Mouse (Mus musculus): ENCODE results near the gene Tdgf1. TPM values are rescaled to one million over a fixed set of nuclear protein-coding genes. Genes with fewer than 3 reads are reported as not detected.

Gene Tdgf1
- polyA plus RNA-seq (2015; fragmentation: Nextera tagmentation; extraction: Ambion mirVana) = not detected in 2 replicates

DNA sequence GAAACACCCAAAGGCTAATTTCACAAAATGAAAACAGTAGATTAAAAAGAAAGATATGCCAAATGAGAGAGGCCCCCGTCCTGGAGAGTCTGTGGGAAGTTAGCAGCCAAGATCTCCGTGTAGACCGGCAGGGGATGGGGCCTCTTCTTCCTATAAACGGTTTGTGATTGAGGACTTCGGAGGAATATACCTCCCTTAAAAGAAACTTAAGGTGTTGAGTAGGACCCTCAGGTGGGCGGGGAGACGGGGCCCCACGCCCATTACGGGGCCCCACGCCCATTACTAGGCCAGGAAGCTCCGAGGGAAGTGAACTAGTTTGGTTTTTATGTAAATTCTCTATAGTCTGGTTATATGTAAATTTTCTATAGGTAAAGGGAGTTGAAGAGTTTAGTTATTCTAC lies at the start of gene Tdgf1:
Gene Tdgf1, minus strand, starts transcription at position 233 of the 400 bp plus-strand sequence.
- H3K4me3 ChIP-seq (replicated peaks) = no peak within 1 kb of the TSS
- no peak within 1 kb of the TSS for H3K4me2 ChIP-seq

DNA sequence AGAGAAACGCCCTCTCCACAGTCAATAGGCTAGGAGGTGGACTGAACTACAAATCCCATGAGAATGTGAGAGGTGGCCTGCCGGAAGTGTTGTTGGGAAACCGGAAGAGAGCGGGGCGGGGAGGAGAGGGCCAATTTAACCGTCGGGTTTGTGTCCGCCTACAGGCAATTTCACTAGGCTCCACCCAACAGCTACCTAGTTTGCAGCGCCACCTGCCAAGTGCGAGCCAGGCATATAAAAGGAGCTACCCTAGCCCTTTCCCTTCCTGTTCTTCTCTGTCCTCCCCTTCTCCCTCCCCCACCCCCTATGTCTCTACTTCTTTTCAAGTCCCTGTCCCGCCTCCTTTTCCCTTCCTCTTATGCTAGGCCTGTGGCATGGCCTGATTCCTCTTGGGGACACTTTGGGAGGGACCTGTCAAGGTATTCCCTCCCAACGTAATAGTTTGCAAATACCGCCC lies 48.8 kb upstream of the Tdgf1 start:
- Histone ChIP-seq H3K27me3 (replicated peaks) (no peaks in the 10 kb centered on the region), H3K27ac (peak overlapping the region; percentile 63), H3K9me3 (no peaks in the 10 kb centered on the region), H3K4me1 (0 out of 2 replicates have a peak, but pooled peaks cover 6% of the 10 kb centered on the region), H3K4me3 (replicated peaks) (peak overlapping the region; percentile 47), H3K9ac (no peak overlapping the region), H3K4me2 (peak overlapping the region; percentile 55), H3K36me3 (no peaks in the 10 kb centered on the region)
- WGBS = 7% methylated on average over 13 of the region's 13 CpGs
- peak; percentile 86 for ATAC-seq (ENCODE audit: insufficient read depth, low FRiP score, low read depth)

More for the DNA sequence above, at the start of gene Tdgf1:
- Histone ChIP-seq H3K27ac (no peak within 1 kb of the TSS), H3K36me3 (no peaks in the 10 kb centered on the region), H3K9me3 (no peaks in the 10 kb centered on the region), H3K4me1 (no peaks in the 10 kb centered on the region), H3K27me3 (replicated peaks) (peaks cover 38% of the 10 kb centered on the region), H3K9ac (no peak within 1 kb of the TSS)
- WGBS = 15% methylated on average over 11 of the region's 11 CpGs
- ATAC-seq (ENCODE audit: insufficient read depth, low FRiP score, low read depth) = no peak

DNA sequence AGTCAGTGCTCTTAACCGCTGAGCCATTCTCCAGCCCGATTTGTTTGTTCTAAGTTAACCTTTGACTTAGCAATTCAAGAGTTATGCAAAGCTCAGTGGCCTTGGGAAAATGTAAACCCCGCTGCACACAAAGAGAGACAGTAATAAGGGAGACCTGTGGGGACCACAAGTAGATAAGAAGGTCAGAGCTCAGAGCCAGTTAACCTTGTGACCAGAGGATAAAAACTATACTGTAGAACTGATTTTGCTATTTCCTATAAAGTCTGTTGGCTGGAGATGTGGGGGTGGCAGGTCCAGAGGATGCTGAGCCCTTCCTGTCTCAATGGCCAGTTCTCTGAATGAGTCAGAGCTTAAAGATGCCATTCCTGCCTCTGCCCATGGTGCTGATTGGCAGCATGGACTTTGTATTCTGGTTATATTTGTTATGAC lies 47.3 kb upstream of the Tdgf1 start:
- Histone ChIP-seq H3K9ac (no peak overlapping the region), H3K4me2 (no peak overlapping the region), H3K27me3 (replicated peaks) (no peaks in the 10 kb centered on the region), H3K4me3 (replicated peaks) (no peak overlapping the region), H3K27ac (no peak overlapping the region), H3K9me3 (no peaks in the 10 kb centered on the region), H3K4me1 (0 out of 2 replicates have a peak, but pooled peaks cover 6% of the 10 kb centered on the region), H3K36me3 (no peaks in the 10 kb centered on the region)
- peak; percentile 15; the same call in 1 of the 2 replicates for ATAC-seq (ENCODE audit: insufficient read depth, low FRiP score, low read depth)
- WGBS = 24% methylated on average over 3 of the region's 3 CpGs

DNA sequence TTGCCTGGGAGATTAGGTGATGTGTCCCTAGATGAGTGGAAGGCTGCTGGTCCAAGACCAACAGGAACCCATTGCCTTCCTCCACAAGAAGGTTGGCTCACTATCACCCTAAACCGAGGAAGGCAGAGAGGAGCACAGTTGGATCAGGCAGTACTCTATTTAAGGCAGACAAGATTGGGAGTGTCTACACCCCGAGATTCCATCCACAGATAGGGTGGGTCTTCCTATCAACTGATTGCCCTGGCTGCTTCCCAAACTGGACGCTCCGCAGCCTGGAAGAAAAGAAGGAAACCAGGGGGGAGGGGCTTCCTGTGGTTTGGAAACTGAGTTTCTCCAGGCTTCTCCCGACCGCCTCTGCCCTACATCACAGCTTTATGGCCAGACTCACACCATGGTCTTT lies 44.2 kb upstream of the Tdgf1 start, which contains the start of gene Rtp3:
Gene Rtp3, minus strand, starts transcription at position 380 of the 400 bp plus-strand sequence.
- ATAC-seq (ENCODE audit: insufficient read depth, low FRiP score, low read depth) = no peak
- no peaks in the 10 kb centered on the region for H3K9me3 ChIP-seq
- WGBS = 55% methylated on average over 6 of the region's 6 CpGs
- no peaks in the 10 kb centered on the region for H3K36me3 ChIP-seq
- H3K4me3 ChIP-seq (replicated peaks) = no peak within 1 kb of the TSS
- H3K4me1 ChIP-seq = 0 out of 2 replicates have a peak, but pooled peaks cover 3% of the 10 kb centered on the region
- H3K9ac ChIP-seq = no peak within 1 kb of the TSS
- H3K27me3 ChIP-seq (replicated peaks) = no peaks in the 10 kb centered on the region
- H3K4me2 ChIP-seq = no peak within 1 kb of the TSS
- H3K27ac ChIP-seq = no peak within 1 kb of the TSS

DNA sequence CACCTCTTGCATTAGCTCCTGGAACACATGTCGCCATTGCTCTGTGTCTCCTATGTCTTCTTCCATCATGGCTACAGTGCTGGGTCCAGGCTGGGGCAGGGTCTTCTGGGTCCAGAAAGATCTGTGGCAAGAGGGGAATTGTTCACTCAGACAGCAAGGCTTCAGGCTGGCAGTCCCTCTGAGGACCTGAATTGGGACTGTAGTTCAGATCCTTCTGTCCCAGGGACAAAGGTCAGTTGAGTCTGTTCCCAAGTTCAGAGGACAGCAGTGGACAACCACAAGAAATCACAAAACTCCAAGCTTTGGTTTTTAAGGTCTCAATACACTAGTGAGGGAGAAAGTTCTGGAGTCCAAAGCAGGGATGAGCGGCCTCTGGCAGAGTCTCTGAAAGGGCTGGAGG lies 43.6 kb upstream of the Tdgf1 start:
- ATAC-seq (ENCODE audit: insufficient read depth, low FRiP score, low read depth) = no peak
- Histone ChIP-seq H3K4me2 (no peak overlapping the region), H3K27me3 (replicated peaks) (no peaks in the 10 kb centered on the region), H3K36me3 (no peaks in the 10 kb centered on the region), H3K27ac (no peak overlapping the region), H3K4me1 (no peaks in the 10 kb centered on the region), H3K9ac (no peak overlapping the region), H3K4me3 (replicated peaks) (no peak overlapping the region), H3K9me3 (no peaks in the 10 kb centered on the region)
- 87% methylated on average over 2 of the region's 2 CpGs for WGBS

DNA sequence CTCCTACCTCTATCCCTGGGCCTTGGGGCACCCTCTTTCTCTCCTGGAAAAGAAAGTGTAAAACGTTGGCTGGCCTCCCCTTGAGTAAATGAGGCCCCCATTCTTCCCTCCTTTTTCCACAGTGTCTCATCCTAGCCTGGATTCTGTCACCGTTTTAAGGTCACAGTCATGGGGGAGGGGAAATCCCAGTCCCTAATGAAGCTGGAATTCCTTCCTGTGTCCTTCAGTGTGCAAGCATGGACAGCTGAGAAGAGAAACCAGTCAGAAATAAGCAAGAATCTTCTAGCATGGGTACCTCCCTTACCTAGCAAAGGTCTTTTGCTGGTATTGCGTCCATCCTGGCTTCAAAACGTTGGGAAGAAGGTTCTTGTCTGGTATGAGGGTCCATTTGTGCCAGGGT lies 43.2 kb upstream of the Tdgf1 start:
- Histone ChIP-seq H3K9me3 (no peaks in the 10 kb centered on the region), H3K4me1 (no peaks in the 10 kb centered on the region), H3K4me2 (no peak overlapping the region), H3K27ac (no peak overlapping the region), H3K36me3 (no peaks in the 10 kb centered on the region), H3K27me3 (replicated peaks) (no peaks in the 10 kb centered on the region), H3K9ac (no peak overlapping the region), H3K4me3 (replicated peaks) (no peak overlapping the region)
- no peak for ATAC-seq (ENCODE audit: insufficient read depth, low FRiP score, low read depth)
- 58% methylated on average over 4 of the region's 4 CpGs for WGBS

DNA sequence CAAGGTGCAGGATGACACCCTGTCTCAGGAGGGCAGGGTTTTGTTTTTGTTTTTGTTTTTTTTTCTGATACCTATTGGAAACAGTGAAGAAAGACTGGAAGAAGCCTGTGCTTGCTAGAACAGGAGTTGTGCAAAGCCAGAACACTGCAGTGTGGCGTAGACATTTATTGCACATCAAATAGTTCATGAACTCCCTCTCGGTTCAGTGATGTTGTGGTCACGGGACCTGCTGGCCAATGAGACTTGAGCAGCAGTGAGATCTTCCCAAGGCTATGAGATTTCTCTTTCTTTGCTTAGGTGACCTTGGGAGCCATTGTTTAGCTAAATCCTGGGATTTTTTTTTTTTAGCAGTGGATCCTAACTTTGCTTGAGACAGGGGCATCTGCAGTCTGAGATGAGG lies 42.1 kb upstream of the Tdgf1 start:
- ATAC-seq (ENCODE audit: insufficient read depth, low FRiP score, low read depth) = no peak
- no peaks in the 10 kb centered on the region for H3K36me3 ChIP-seq

DNA sequence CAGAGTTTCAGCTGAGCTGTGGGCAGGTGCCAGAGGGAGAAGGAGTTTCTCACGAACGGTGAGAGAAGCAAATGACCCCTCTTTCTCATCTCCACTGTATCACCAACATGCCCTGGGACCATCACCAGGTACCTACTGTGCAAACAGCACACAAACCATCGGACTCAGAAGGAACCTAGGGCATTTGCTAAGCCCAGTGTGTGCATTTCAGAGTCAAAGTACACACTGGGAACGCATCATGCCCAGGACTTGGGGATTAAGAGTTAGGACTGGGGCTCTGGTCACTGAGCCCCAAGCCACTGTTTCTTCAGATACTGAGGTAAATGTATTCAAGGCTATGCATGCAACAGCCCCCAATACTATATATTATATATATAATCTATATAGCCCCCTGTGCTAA lies 41.4 kb upstream of the Tdgf1 start:
- Histone ChIP-seq H3K27me3 (replicated peaks) (no peaks in the 10 kb centered on the region), H3K27ac (no peak overlapping the region), H3K9ac (no peak overlapping the region), H3K4me3 (replicated peaks) (no peak overlapping the region), H3K4me1 (no peaks in the 10 kb centered on the region), H3K9me3 (no peaks in the 10 kb centered on the region), H3K4me2 (no peak overlapping the region), H3K36me3 (no peaks in the 10 kb centered on the region)
- ATAC-seq (ENCODE audit: insufficient read depth, low FRiP score, low read depth) = no peak
- 70% methylated on average over 4 of the region's 4 CpGs for WGBS

More for the DNA sequence above, 42.1 kb upstream of the Tdgf1 start:
- 67% methylated on average over 3 of the region's 3 CpGs for WGBS
- H3K9ac ChIP-seq = no peak overlapping the region
- no peaks in the 10 kb centered on the region for H3K27me3 ChIP-seq (replicated peaks)
- H3K4me2 ChIP-seq = no peak overlapping the region
- H3K4me3 ChIP-seq (replicated peaks) = no peak overlapping the region
- H3K27ac ChIP-seq = no peak overlapping the region
- no peaks in the 10 kb centered on the region for H3K4me1 ChIP-seq
- no peaks in the 10 kb centered on the region for H3K9me3 ChIP-seq

DNA sequence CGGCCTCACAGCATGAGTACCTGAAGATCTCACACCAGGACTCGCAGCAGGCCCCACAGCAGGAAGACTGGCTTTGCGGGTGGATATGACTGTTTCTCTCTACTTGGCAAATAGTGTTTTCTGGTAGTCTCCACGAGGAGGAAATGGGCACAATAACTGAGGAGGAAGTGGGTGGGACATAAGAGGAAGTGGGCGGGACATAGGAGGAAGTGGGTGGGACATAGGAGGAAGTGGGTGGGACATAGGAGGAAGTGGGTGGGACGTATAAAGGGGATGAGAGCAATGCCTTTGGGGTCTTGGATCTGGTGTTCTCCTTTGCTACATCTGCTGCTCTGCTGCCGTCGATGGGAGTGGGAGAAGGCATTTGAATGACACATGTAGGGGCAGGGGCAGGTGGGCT lies 40.0 kb upstream of the Tdgf1 start:
- H3K36me3 ChIP-seq = no peaks in the 10 kb centered on the region
- H3K4me2 ChIP-seq = no peak overlapping the region
- H3K9me3 ChIP-seq = no peaks in the 10 kb centered on the region
- ATAC-seq (ENCODE audit: insufficient read depth, low FRiP score, low read depth) = no peak
- H3K27ac ChIP-seq = no peak overlapping the region
- no peaks in the 10 kb centered on the region for H3K27me3 ChIP-seq (replicated peaks)
- no peak overlapping the region for H3K9ac ChIP-seq
- 86% methylated on average over 8 of the region's 8 CpGs for WGBS
- H3K4me3 ChIP-seq (replicated peaks) = no peak overlapping the region
- H3K4me1 ChIP-seq = no peaks in the 10 kb centered on the region

DNA sequence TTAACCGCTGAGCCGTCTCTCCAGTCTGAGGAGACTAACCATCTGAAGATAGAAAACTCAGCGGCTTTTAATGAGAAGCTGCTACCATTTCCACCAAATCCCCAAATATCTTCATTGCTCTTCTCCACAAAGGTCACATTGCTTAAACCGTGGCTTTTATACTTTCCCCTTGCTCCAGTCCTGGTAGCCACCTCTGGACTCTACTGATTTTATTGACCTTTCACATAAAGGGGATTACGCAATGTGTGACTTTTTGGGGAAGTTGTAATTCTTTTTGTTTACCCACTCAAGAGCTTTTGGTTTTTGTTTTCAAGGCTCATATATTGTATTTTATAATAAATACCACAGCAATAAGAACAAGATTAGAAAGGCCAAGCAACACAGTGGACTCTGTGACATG lies 39.6 kb upstream of the Tdgf1 start:
- no peak overlapping the region for H3K27ac ChIP-seq
- H3K9ac ChIP-seq = no peak overlapping the region
- no peaks in the 10 kb centered on the region for H3K9me3 ChIP-seq
- no peaks in the 10 kb centered on the region for H3K4me1 ChIP-seq
- H3K36me3 ChIP-seq = no peaks in the 10 kb centered on the region
- WGBS = 88% methylated on average over 5 of the region's 5 CpGs
- H3K27me3 ChIP-seq (replicated peaks) = no peaks in the 10 kb centered on the region
- no peak overlapping the region for H3K4me2 ChIP-seq
- ATAC-seq (ENCODE audit: insufficient read depth, low FRiP score, low read depth) = no peak
- no peak overlapping the region for H3K4me3 ChIP-seq (replicated peaks)

DNA sequence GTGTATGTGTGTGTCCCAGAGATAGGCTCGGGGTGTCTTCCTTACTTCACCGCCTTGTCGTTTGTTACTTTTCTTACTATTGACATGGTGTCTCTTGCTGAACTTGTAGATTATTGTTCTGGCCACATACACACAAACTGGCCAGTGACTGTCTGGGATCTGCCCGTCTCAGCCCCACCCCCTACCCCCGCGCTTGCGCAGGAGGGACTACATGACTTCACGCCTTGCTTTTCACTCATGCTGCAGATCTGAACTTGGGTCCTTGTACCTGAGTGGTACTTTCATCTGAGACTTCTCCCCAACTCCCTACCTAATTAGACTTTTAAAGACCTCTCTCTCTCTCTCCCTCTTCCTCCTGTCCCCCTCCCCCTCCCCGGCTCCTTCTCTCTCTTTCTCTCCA lies 38.1 kb upstream of the Tdgf1 start:
- no peak for ATAC-seq (ENCODE audit: insufficient read depth, low FRiP score, low read depth)
- H3K4me3 ChIP-seq (replicated peaks) = no peak overlapping the region
- no peaks in the 10 kb centered on the region for H3K36me3 ChIP-seq
- H3K9me3 ChIP-seq = no peaks in the 10 kb centered on the region
- no peak overlapping the region for H3K27ac ChIP-seq
- H3K9ac ChIP-seq = no peak overlapping the region
- H3K4me1 ChIP-seq = no peaks in the 10 kb centered on the region
- H3K27me3 ChIP-seq (replicated peaks) = no peaks in the 10 kb centered on the region
- H3K4me2 ChIP-seq = no peak overlapping the region
- WGBS = 89% methylated on average over 9 of the region's 9 CpGs

DNA sequence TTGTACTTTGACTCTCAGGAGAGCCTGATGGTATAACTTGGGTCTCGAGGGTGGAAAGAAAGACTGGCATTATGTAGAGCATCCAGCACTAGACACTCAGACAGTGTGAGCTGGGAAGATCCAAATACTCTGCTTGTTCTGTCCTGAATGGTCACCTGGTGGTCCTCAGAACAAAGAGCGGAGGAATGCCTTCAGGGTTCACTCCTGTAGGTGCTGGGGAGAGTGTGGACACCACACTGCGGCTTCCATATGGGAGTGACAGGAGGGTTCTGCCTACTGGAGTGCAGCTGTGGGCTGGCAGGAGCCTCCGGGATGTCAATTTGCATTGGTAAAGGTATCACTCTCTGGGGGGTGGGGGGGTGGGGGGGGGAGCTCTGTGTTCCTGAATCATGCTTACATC lies 36.4 kb upstream of the Tdgf1 start:
- Histone ChIP-seq H3K27me3 (replicated peaks) (no peaks in the 10 kb centered on the region), H3K27ac (no peak overlapping the region), H3K4me2 (no peak overlapping the region), H3K9me3 (no peaks in the 10 kb centered on the region), H3K36me3 (no peaks in the 10 kb centered on the region), H3K4me1 (no peaks in the 10 kb centered on the region), H3K4me3 (replicated peaks) (no peak overlapping the region), H3K9ac (no peak overlapping the region)
- WGBS = 57% methylated on average over 4 of the region's 4 CpGs
- ATAC-seq (ENCODE audit: insufficient read depth, low FRiP score, low read depth) = no peak

DNA sequence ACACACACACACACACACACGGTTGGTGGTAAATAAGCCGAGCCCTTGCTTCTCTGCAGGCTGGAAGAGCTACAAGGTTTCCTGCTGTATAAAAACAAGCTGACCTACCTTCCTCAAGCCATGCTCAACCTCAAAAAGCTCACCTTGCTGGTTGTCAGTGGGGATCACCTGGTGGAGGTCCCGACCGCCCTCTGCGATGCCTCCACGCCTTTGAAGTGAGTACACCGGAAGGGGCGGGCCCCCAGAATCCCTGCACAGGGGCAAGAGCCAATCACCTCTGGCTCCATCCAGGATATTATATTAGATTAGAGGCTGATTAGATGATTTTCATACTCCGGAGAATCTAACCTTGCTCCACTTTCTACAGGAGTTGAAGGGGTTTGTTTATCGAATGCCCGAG lies 33.5 kb upstream of the Tdgf1 start:
- 90% methylated on average over 11 of the region's 11 CpGs for WGBS
- Histone ChIP-seq H3K4me2 (no peak overlapping the region), H3K27ac (no peak overlapping the region), H3K9ac (no peak overlapping the region), H3K27me3 (replicated peaks) (no peaks in the 10 kb centered on the region), H3K9me3 (no peaks in the 10 kb centered on the region), H3K4me3 (replicated peaks) (no peak overlapping the region), H3K36me3 (no peaks in the 10 kb centered on the region), H3K4me1 (no peaks in the 10 kb centered on the region)
- no peak for ATAC-seq (ENCODE audit: insufficient read depth, low FRiP score, low read depth)
